13 mouse cellular contexts compared by ENCODE assay signal in genomic region chr3:79897534-79898370, GRCm38 (mm10). TPM values are rescaled to one million over a fixed set of nuclear protein-coding genes. Genes with fewer than 3 reads are reported as not detected.
DNase-seq lines count a peak whose midpoint lies in the region; ATAC-seq and TF ChIP-seq lines count a peak whose summit lies in the region.
"Had no signal": no experiment of that assay in that cellular context is flagged by ENCODE, and none has a peak within 500 bp of the region (broad histone marks: within the 10 kb centered on the region; RNA-seq: fewer than 3 reads in every experiment).

No protein-coding gene starts in this region.

- peak; percentile 72 for DNase-seq in forebrain, postnatal 0 days
- DNase-seq in kidney, adult 2 months, result no peak
- DNase-seq in kidney, postnatal 4 days, result no peak
- DNase-seq in right cerebral cortex, postnatal 25 days, result peak; percentile 17
- no peak for DNase-seq in right cerebral cortex, postnatal 14 days
- no peak for DNase-seq in stomach, postnatal 0 days (ENCODE audit: low spot score)
- no peak for DNase-seq in retina, embryonic 14.5 days (ENCODE audit: low spot score)
- DNase-seq: adrenal gland, postnatal 14 days; cerebellum, adult 9-11 months; retina, postnatal 1 day had no signal

- peak overlapping the region; percentile 46 for H3K27ac ChIP-seq in forebrain, postnatal 0 days (ENCODE audit: low read depth, low read length)
- no peak overlapping the region for H3K27ac ChIP-seq in forebrain, embryonic 13.5 days
- H3K27ac ChIP-seq in kidney, adult 2 months (ENCODE audit: insufficient read depth, low read depth, low read length), result peak overlapping the region; percentile 56
- H3K27ac ChIP-seq in stomach, postnatal 0 days (replicated peaks), result 0 out of 2 replicates have a peak overlapping the region, but pooled peaks have one; percentile 18
- H3K27ac ChIP-seq: kidney, postnatal 0 days; stomach, embryonic 15.5 days had no signal

- H3K9me3 ChIP-seq in forebrain, postnatal 0 days (ENCODE audit: low read length), result no peaks in the 10 kb centered on the region
- no peaks in the 10 kb centered on the region for H3K9me3 ChIP-seq in forebrain, embryonic 13.5 days (replicated peaks)
- H3K9me3 ChIP-seq in stomach, postnatal 0 days (ENCODE audit: control insufficient read depth, low read length), result no peaks in the 10 kb centered on the region
- H3K9me3 ChIP-seq: stomach, embryonic 15.5 days had no signal

- no peak overlapping the region for H3K4me3 ChIP-seq in forebrain, postnatal 0 days (ENCODE audit: low read depth, low read length)
- no peak overlapping the region for H3K4me3 ChIP-seq in forebrain, embryonic 13.5 days
- no peak overlapping the region for H3K4me3 ChIP-seq in kidney, adult 2 months (ENCODE audit: insufficient read depth, low read depth, low read length)
- no peak overlapping the region for H3K4me3 ChIP-seq in stomach, postnatal 0 days (ENCODE audit: low read depth, low read length)
- H3K4me3 ChIP-seq: stomach, embryonic 15.5 days had no signal

- no peak overlapping the region for H3K9ac ChIP-seq in forebrain, postnatal 0 days
- H3K9ac ChIP-seq in forebrain, embryonic 13.5 days, result no peak overlapping the region
- no peak overlapping the region for H3K9ac ChIP-seq in stomach, postnatal 0 days (ENCODE audit: low read length)
- H3K9ac ChIP-seq: stomach, embryonic 15.5 days had no signal

- H3K4me2 ChIP-seq in forebrain, postnatal 0 days (ENCODE audit: low read depth), result peak overlapping the region; percentile 26; the same call in 1 of the 2 replicates
- no peak overlapping the region for H3K4me2 ChIP-seq in forebrain, embryonic 13.5 days
- H3K4me2 ChIP-seq in stomach, postnatal 0 days (replicated peaks; ENCODE audit: low read depth), result no peak overlapping the region
- H3K4me2 ChIP-seq: stomach, embryonic 15.5 days had no signal

- no peak for TF ChIP-seq POLR2A in kidney, adult 2 months (IDR thresholded peaks at IDR 0.05; ENCODE audit: low read depth, low read length)

- no peaks in the 10 kb centered on the region for H3K36me3 ChIP-seq in forebrain, postnatal 0 days (ENCODE audit: insufficient read depth)
- no peaks in the 10 kb centered on the region for H3K36me3 ChIP-seq in forebrain, embryonic 13.5 days (ENCODE audit: poor library complexity, severe bottlenecking)
- H3K36me3 ChIP-seq in kidney, adult 2 months (ENCODE audit: control insufficient read depth, insufficient read depth, low read length), result no peaks in the 10 kb centered on the region
- H3K36me3 ChIP-seq in stomach, postnatal 0 days (ENCODE audit: control insufficient read depth, insufficient read depth, low read length), result no peaks in the 10 kb centered on the region
- H3K36me3 ChIP-seq: stomach, embryonic 15.5 days had no signal

- TF ChIP-seq CTCF in forebrain, postnatal 0 days (IDR thresholded peaks at IDR 0.05; ENCODE audit: low read depth), result no peak
- TF ChIP-seq CTCF in kidney, adult 2 months (conservative IDR thresholded peaks at IDR 0.05; ENCODE audit: insufficient read depth, insufficient read length, low read depth, low read length), result no peak
- no peak for TF ChIP-seq CTCF in stomach, postnatal 0 days (IDR thresholded peaks at IDR 0.05; ENCODE audit: low read depth)

- H3K4me1 ChIP-seq in forebrain, postnatal 0 days (ENCODE audit: insufficient read depth), result no peaks in the 10 kb centered on the region
- H3K4me1 ChIP-seq in forebrain, embryonic 13.5 days, result no peaks in the 10 kb centered on the region
- no peaks in the 10 kb centered on the region for H3K4me1 ChIP-seq in kidney, adult 2 months (ENCODE audit: control insufficient read depth, insufficient read depth, low read length)
- 0 out of 2 replicates have a peak, but pooled peaks cover 3% of the 10 kb centered on the region for H3K4me1 ChIP-seq in stomach, postnatal 0 days (replicated peaks; ENCODE audit: control insufficient read depth, insufficient read depth)
- H3K4me1 ChIP-seq: stomach, embryonic 15.5 days had no signal

- TF ChIP-seq EP300 in stomach, postnatal 0 days (optimal IDR thresholded peaks at IDR 0.05), result peak; percentile 40

- ATAC-seq in forebrain, postnatal 0 days, result peak; percentile 90
- ATAC-seq in forebrain, embryonic 13.5 days, result no peak; the same call in 1 of the 2 replicates
- no peak for ATAC-seq in stomach, postnatal 0 days (ENCODE audit: low FRiP score, low TSS enrichment)

- H3K27me3 ChIP-seq in forebrain, postnatal 0 days (ENCODE audit: insufficient read depth, low read length), result no peaks in the 10 kb centered on the region
- no peaks in the 10 kb centered on the region for H3K27me3 ChIP-seq in forebrain, embryonic 13.5 days
- H3K27me3 ChIP-seq in kidney, adult 2 months (replicated peaks; ENCODE audit: control insufficient read depth, insufficient read depth, low read length), result no peaks in the 10 kb centered on the region
- H3K27me3 ChIP-seq in stomach, postnatal 0 days (ENCODE audit: control insufficient read depth, insufficient read depth, low read length), result no peaks in the 10 kb centered on the region
- H3K27me3 ChIP-seq: stomach, embryonic 15.5 days had no signal

- 52% methylated on average over 13 of the region's 13 CpGs for WGBS in forebrain, postnatal 0 days
- 86% methylated on average over 13 of the region's 13 CpGs for WGBS in forebrain, embryonic 13.5 days
- 75% methylated on average over 13 of the region's 13 CpGs for WGBS in kidney, adult 2 months
- WGBS in stomach, postnatal 0 days, result 45% methylated on average over 13 of the region's 13 CpGs

RNA-seq across cellular contexts. Expression of gene Fam198b, which starts 13.4 kb away (rescaled TPM):
- 1.3 and 2.1 TPM in 2 replicates for total RNA-seq in forebrain, postnatal 0 days (2014; rRNA removed)
- 0.87 and 1.1 TPM in 2 replicates for polyA plus RNA-seq in forebrain, postnatal 0 days (2015; fragmentation: Nextera tagmentation; extraction: Ambion mirVana)
- polyA plus RNA-seq in forebrain, embryonic 13.5 days (2015; fragmentation: Nextera tagmentation; extraction: Ambion mirVana), result 0.79 and 2.4 TPM in 2 replicates
- 2.1 and 2.4 TPM in 2 replicates for polyA plus RNA-seq in kidney, adult 2 months (2012; rRNA removed)
- polyA plus RNA-seq in stomach, postnatal 0 days (2015; fragmentation: Nextera tagmentation; extraction: Ambion mirVana), result 7.9 and 8.6 TPM in 2 replicates

RNA-seq across cellular contexts. Expression of gene Tmem144, which starts 45.2 kb away (rescaled TPM):
- total RNA-seq in forebrain, postnatal 0 days (2014; rRNA removed), result 1.00 and 1.2 TPM in 2 replicates
- polyA plus RNA-seq in forebrain, postnatal 0 days (2015; fragmentation: Nextera tagmentation; extraction: Ambion mirVana), result 1.4 and 2.6 TPM in 2 replicates
- polyA plus RNA-seq in forebrain, embryonic 13.5 days (2015; fragmentation: Nextera tagmentation; extraction: Ambion mirVana), result 3.3 and 4.0 TPM in 2 replicates
- polyA plus RNA-seq in kidney, adult 2 months (2012; rRNA removed), result 7.1 and 7.4 TPM in 2 replicates
- polyA plus RNA-seq in stomach, postnatal 0 days (2015; fragmentation: Nextera tagmentation; extraction: Ambion mirVana), result 1.7 and 2.2 TPM in 2 replicates

Comparison
In these comparisons a context has a peak if more than half of its experiments do, and no peak if none do; other contexts are left out.
1. DNase-seq: peak in forebrain, postnatal 0 days (single experiment) and right cerebral cortex, postnatal 25 days (single experiment); none in kidney, adult 2 months (single experiment), kidney, postnatal 4 days (0 of 2), right cerebral cortex, postnatal 14 days (single experiment), stomach, postnatal 0 days (single experiment) and retina, embryonic 14.5 days (single experiment).